Mouse (Mus musculus): ENCODE results near the gene Mdga1.
"Not testable (repeated sequence)": the region's sequence is repeated elsewhere in the genome, so short reads cannot be mapped to it uniquely, and the experiment has no call there.

The Mdga1 gene

GRCm38 (mm10) chr17:29799398-29800095 is 170.3 kb downstream of the Mdga1 start:
- DNase-seq (ENCODE audit: low spot score), result no peak

GRCm38 (mm10) chr17:29798151-29798550 is 171.7 kb downstream of the Mdga1 start:
- no peak for DNase-seq (ENCODE audit: low spot score)

- DNase-seq (ENCODE audit: low spot score), result no peak
These were observed 173.1 kb downstream of the Mdga1 start for GRCm38 (mm10) chr17:29796787-29797186.

- peak; percentile 86 for DNase-seq (ENCODE audit: low spot score)
These were observed 173.8 kb downstream of the Mdga1 start for GRCm38 (mm10) chr17:29796086-29796485.

- DNase-seq (ENCODE audit: low spot score), result no peak
These were observed 174.7 kb downstream of the Mdga1 start for GRCm38 (mm10) chr17:29795050-29795770.

- DNase-seq (ENCODE audit: low spot score), result no peak
These were observed 178.3 kb downstream of the Mdga1 start for GRCm38 (mm10) chr17:29791531-29792050.

- no peak for DNase-seq (ENCODE audit: low spot score)
These were observed 179.6 kb downstream of the Mdga1 start for GRCm38 (mm10) chr17:29790231-29790740.

GRCm38 (mm10) chr17:29789715-29790114 is 180.2 kb downstream of the Mdga1 start:
- no peak for DNase-seq (ENCODE audit: low spot score)

- DNase-seq (ENCODE audit: low spot score), result no peak
These were observed 181.3 kb downstream of the Mdga1 start for GRCm38 (mm10) chr17:29788573-29788972.

- no peak for DNase-seq (ENCODE audit: low spot score)
These were observed 185.1 kb downstream of the Mdga1 start for GRCm38 (mm10) chr17:29784820-29785219.

- not testable (repeated sequence) for DNase-seq (ENCODE audit: low spot score)
These were observed 188.4 kb downstream of the Mdga1 start for GRCm38 (mm10) chr17:29781472-29781871.

- DNase-seq (ENCODE audit: low spot score), result no peak
These were observed 191.9 kb downstream of the Mdga1 start for GRCm38 (mm10) chr17:29778021-29778420.

All from urinary bladder, postnatal 25 days (tissue).